Mouse (Mus musculus): ENCODE results near the gene Fbln2. TPM values are rescaled to one million over a fixed set of nuclear protein-coding genes. Genes with fewer than 3 reads are reported as not detected.

The Fbln2 gene
- polyA plus RNA-seq, 1 experiment: 0.03 TPM

DNA sequence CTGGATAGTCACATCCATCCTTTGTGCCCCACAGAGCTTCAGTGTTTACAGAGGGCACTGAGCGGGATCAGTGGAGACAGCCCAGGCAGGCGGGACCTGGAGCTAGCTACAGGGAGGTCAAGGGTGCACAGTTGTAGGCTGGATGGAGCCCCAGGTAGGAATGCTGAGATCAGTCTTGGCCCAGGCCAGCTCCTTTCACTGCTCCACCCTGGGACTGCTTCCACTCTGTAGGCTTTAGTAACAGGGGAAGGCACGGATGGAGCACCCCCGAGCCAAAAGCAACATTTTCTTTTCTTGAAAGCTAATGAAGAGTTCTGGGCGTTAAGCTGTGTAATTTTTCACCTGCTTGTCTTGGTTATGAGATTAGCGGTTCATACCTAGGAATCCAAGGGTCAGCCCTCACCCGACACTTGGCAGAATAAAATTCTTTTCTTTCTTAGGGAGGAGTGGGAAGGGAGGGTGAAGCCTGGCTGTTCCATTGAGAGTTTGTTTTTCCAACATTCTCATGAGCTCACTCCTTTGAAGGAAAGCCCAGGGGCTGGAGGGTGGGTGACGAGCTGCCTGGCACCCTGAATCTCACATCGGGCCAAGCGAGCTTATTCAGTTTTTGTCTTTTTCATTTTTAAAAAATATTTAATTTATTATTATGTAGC is 10.6 kb downstream of the Fbln2 start:
- Histone ChIP-seq H3K4me3 (replicated peaks) (no peak overlapping the region), H3K9me3 (no peaks in the 10 kb centered on the region), H3K36me3 (replicated peaks; ENCODE audit: low read length) (no peaks in the 10 kb centered on the region), H3K27me3 (replicated peaks) (peaks cover 85% of the 10 kb centered on the region), H3K4me1 (peaks cover 4% of the 10 kb centered on the region)
- no peak for TF ChIP-seq GATA1 (IDR thresholded peaks at IDR 0.05; ENCODE audit: borderline replicate concordance, low read length)
- TF ChIP-seq FLI1 (IDR thresholded peaks at IDR 0.05; ENCODE audit: low read length): no peak

DNA sequence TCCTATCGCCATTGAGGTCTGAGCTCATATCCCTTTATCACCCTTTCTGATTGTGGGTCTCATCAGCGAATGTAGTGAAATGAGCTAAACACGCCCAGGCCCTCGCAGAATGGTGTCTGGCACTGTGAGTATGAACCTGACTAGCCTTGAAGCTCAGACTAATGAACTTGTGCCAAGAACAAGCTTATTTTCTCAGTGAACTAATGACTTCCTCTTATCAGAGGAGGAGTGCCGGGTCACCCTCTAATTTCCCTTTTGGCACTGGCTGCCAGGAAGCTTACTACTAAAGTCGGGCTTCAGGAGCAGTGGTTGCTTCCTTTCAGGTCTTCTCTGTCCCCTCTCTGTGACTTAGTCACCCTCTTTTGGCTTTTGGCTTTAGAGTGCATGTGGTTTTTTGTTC is 12.7 kb downstream of the Fbln2 start:
- Histone ChIP-seq H3K36me3 (replicated peaks; ENCODE audit: low read length) (no peaks in the 10 kb centered on the region), H3K9me3 (no peaks in the 10 kb centered on the region), H3K27me3 (replicated peaks) (peaks cover 87% of the 10 kb centered on the region), H3K4me1 (peaks cover 4% of the 10 kb centered on the region), H3K4me3 (replicated peaks) (no peak overlapping the region)
- TF ChIP-seq GATA1 (IDR thresholded peaks at IDR 0.05; ENCODE audit: borderline replicate concordance, low read length) (no peak), FLI1 (IDR thresholded peaks at IDR 0.05; ENCODE audit: low read length) (no peak)

DNA sequence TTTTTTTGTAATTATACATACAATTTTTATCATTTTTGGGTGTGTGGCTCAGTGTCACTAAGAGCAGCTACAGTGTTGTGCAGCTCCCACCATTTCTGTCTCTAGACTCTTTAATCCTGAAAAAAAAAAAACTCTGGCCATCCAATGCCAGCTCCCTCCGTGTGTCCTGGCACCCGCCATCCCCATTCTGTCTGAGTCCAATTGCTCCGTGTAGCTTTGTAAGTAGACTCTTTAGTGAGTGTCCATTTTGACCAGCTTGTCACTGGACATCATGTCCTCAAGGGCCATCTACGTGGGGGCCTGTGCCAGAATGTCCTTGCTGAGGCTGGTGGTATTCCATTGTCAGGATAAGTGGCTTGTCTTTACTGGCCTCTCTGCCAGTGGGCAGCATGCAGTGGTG is 13.1 kb downstream of the Fbln2 start:
- Histone ChIP-seq H3K27me3 (replicated peaks) (peaks cover 88% of the 10 kb centered on the region), H3K36me3 (replicated peaks; ENCODE audit: low read length) (no peaks in the 10 kb centered on the region), H3K9me3 (no peaks in the 10 kb centered on the region), H3K4me1 (peaks cover 4% of the 10 kb centered on the region), H3K4me3 (replicated peaks) (no peak overlapping the region)
- TF ChIP-seq FLI1 (IDR thresholded peaks at IDR 0.05; ENCODE audit: low read length): no peak
- TF ChIP-seq GATA1 (IDR thresholded peaks at IDR 0.05; ENCODE audit: borderline replicate concordance, low read length): no peak

DNA sequence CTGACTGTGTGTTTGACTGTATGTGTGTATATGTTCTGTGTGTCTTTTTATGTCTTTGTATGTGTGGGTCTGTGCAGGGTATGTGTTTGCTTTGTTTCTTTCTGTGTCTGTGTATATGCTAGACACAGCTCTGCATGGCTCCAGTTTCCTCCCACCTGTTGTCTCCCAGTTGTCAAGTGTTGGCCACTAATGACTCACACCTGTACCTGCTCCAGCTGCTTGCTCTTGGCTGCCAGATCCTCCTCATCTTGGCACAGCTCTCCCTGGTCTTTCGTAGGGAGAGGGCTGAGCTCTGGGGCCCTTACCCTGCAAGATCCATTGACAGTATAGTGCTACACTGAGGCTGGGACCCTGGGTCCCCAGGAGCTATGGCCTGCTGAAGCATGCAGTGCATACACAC is 13.8 kb downstream of the Fbln2 start:
- TF ChIP-seq FLI1 (IDR thresholded peaks at IDR 0.05; ENCODE audit: low read length): no peak
- no peak for TF ChIP-seq GATA1 (IDR thresholded peaks at IDR 0.05; ENCODE audit: borderline replicate concordance, low read length)
- H3K36me3 ChIP-seq (replicated peaks; ENCODE audit: low read length): no peaks in the 10 kb centered on the region
- H3K4me3 ChIP-seq (replicated peaks): no peak overlapping the region
- peaks cover 90% of the 10 kb centered on the region for H3K27me3 ChIP-seq (replicated peaks)
- H3K4me1 ChIP-seq: peaks cover 4% of the 10 kb centered on the region
- no peaks in the 10 kb centered on the region for H3K9me3 ChIP-seq

DNA sequence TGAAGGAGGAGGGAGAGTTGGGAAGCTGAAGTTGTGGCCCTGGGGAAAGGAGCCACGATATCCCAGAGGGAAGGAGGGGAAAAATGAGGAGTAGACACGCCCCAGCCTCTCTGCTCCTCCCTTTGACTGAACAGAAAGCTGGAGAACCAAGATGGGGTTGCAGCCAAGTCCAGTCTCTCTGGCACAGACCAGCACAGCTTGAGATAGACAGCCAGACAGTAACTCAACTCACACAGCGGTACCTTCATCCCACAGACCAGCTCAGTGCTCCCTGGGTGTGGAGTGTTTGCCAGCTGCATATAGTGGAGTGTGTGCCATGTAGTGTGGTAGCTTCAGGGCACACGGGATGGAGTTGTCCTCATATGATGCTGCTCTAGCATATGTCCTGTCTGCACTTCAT is 16.7 kb downstream of the Fbln2 start:
- peaks cover 4% of the 10 kb centered on the region for H3K4me1 ChIP-seq
- H3K9me3 ChIP-seq: no peaks in the 10 kb centered on the region
- no peak overlapping the region for H3K4me3 ChIP-seq (replicated peaks)
- TF ChIP-seq FLI1 (IDR thresholded peaks at IDR 0.05; ENCODE audit: low read length) (no peak), GATA1 (IDR thresholded peaks at IDR 0.05; ENCODE audit: borderline replicate concordance, low read length) (no peak)
- no peaks in the 10 kb centered on the region for H3K36me3 ChIP-seq (replicated peaks; ENCODE audit: low read length)
- peaks cover 94% of the 10 kb centered on the region for H3K27me3 ChIP-seq (replicated peaks)

DNA sequence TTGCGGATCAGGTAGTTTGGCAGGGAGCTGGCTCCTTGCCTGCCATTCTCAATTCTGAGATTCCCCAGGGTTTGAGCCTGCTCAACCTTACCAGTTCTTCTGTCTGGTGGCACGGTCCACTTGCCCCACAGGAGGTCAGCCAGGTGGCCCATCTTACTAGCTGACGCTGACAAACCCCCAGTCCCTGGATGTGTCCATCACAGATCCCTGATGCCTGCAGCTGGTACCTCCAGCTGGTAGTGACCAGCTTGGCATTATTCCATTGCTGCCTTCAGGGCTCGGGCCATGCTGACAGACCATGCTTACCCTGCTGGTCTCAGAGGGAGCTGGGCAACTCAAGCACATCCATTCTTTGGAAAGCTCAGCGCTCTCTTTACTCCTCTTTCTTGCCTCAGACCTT is 18.7 kb downstream of the Fbln2 start:
- no peak overlapping the region for H3K4me3 ChIP-seq (replicated peaks)
- H3K9me3 ChIP-seq: no peaks in the 10 kb centered on the region
- no peaks in the 10 kb centered on the region; the same call in 1 of the 2 replicates for H3K4me1 ChIP-seq
- no peaks in the 10 kb centered on the region for H3K36me3 ChIP-seq (replicated peaks; ENCODE audit: low read length)
- H3K27me3 ChIP-seq (replicated peaks): peaks cover 96% of the 10 kb centered on the region
- TF ChIP-seq FLI1 (IDR thresholded peaks at IDR 0.05; ENCODE audit: low read length): no peak
- TF ChIP-seq GATA1 (IDR thresholded peaks at IDR 0.05; ENCODE audit: borderline replicate concordance, low read length): no peak

DNA sequence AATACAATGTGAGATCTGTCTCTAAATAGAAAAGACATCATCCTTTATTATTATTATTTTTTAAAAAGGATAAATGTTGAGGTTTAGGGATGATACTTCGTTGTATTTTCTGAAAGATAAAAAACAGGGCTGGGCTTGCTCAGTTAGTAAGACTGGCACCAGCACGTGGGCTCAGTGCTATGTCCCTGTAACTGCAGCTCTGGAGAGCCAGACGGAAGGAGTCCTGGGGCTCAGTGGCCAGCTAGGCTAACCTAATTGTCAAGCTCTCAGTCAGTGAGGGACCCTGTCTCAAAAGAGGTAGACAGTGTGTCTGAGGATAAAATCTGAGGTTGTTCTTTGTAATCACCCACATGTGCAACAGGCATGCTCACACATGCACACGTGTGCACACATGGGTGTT is 19.3 kb downstream of the Fbln2 start:
- Histone ChIP-seq H3K4me3 (replicated peaks) (no peak overlapping the region), H3K9me3 (no peaks in the 10 kb centered on the region), H3K27me3 (replicated peaks) (peaks cover 96% of the 10 kb centered on the region), H3K4me1 (no peaks in the 10 kb centered on the region; the same call in 1 of the 2 replicates), H3K36me3 (replicated peaks; ENCODE audit: low read length) (no peaks in the 10 kb centered on the region)
- TF ChIP-seq FLI1 (IDR thresholded peaks at IDR 0.05; ENCODE audit: low read length): no peak
- no peak for TF ChIP-seq GATA1 (IDR thresholded peaks at IDR 0.05; ENCODE audit: borderline replicate concordance, low read length)

DNA sequence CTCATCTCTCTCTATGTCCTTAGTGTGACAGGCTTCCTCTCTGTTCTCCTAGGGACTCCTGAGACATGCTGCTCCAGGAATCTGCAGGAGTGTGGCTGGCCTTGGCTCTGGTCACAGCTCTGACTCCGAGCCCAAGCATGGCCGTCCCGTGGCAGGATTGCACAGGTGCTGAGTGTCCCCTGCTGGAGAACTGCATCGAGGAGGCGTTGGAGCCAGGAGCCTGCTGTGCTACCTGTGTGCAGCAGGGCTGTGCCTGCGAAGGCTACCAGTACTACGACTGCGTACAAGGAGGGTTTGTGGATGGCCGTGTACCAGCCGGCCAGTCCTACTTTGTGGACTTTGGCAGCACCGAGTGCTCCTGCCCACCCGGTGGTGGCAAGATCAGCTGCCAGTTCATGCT is 20.8 kb downstream of the Fbln2 start:
- H3K27me3 ChIP-seq (replicated peaks): peaks cover 96% of the 10 kb centered on the region
- H3K4me3 ChIP-seq (replicated peaks): peak overlapping the region; percentile 28
- no peaks in the 10 kb centered on the region for H3K9me3 ChIP-seq
- TF ChIP-seq FLI1 (IDR thresholded peaks at IDR 0.05; ENCODE audit: low read length) (no peak), GATA1 (IDR thresholded peaks at IDR 0.05; ENCODE audit: borderline replicate concordance, low read length) (no peak)
- peaks cover 3% of the 10 kb centered on the region for H3K4me1 ChIP-seq
- H3K36me3 ChIP-seq (replicated peaks; ENCODE audit: low read length): no peaks in the 10 kb centered on the region

DNA sequence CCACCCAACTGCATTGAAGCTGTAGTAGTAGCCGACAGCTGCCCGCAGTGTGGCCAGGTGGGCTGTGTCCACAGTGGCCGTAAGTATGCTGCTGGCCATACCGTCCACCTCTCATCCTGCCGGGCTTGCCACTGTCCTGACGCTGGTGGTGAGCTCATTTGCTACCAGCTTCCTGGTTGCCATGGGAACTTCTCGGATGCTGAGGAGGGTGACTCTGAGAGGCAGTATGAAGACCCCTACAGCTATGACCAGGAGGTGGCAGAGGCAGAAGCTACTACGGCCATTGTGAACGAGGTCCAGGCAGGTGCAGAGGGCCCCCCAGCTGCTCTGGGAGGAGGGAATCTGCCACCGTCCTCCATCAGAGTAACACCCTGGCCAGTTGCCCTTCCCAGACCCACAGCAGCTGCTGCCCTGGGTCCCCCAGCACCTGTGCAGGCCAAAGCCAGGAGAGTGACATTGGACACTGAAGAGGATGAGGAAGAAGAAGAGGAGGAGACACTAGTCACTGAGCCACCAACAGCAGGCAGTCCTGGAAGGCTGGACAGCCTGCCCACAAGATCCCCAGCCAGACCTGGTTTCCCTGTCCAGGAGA is 21.3 kb downstream of the Fbln2 start:
- Histone ChIP-seq H3K4me3 (replicated peaks) (peak overlapping the region; percentile 28), H3K27me3 (replicated peaks) (peaks cover 95% of the 10 kb centered on the region), H3K4me1 (peaks cover 3% of the 10 kb centered on the region), H3K36me3 (replicated peaks; ENCODE audit: low read length) (no peaks in the 10 kb centered on the region), H3K9me3 (no peaks in the 10 kb centered on the region)
- TF ChIP-seq FLI1 (IDR thresholded peaks at IDR 0.05; ENCODE audit: low read length) (no peak), GATA1 (IDR thresholded peaks at IDR 0.05; ENCODE audit: borderline replicate concordance, low read length) (no peak)

DNA sequence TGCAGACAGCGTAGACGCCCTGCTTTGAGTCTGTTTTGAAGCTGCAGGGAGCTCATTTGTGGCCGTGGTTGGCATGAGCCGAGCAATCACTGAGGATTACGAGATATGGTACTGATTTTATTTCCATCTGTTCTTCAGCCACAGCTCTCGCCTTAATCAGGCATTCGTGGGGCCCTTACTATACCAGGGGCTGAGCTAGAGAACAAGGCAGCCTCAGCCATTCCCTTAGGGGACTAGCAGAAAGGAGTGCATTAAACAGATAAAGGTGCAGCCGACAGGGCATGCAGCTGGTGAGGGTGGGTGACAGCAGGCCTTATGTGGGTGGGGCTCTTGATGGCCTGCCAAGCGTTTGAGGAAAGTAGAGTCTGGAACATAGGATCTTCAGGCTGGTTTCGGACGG is 23.8 kb downstream of the Fbln2 start:
- no peaks in the 10 kb centered on the region for H3K36me3 ChIP-seq (replicated peaks; ENCODE audit: low read length)
- H3K9me3 ChIP-seq: no peaks in the 10 kb centered on the region
- H3K4me3 ChIP-seq (replicated peaks): no peak overlapping the region
- peaks cover 3% of the 10 kb centered on the region for H3K4me1 ChIP-seq
- H3K27me3 ChIP-seq (replicated peaks): peaks cover 95% of the 10 kb centered on the region
- TF ChIP-seq GATA1 (IDR thresholded peaks at IDR 0.05; ENCODE audit: borderline replicate concordance, low read length): no peak
- no peak for TF ChIP-seq FLI1 (IDR thresholded peaks at IDR 0.05; ENCODE audit: low read length)
